Mouse (Mus musculus): ENCODE measurements around the gene Actr1b.

The Actr1b gene

GRCm38 (mm10) chr1:36714311-36714710, at the start of gene Actr1b:
Actr1b (minus strand) TSS chr1:36714422.
- DNase-seq = no peak

- peak; percentile 81 for DNase-seq
Measured at GRCm38 (mm10) chr1:36761568-36761967, 47.3 kb upstream of the Actr1b start, which contains the start of gene Zap70. Zap70 (plus strand) TSS chr1:36761798.

- DNase-seq = no peak
Measured at GRCm38 (mm10) chr1:36761061-36761460, 46.8 kb upstream of the Actr1b start.

- DNase-seq = no peak
Measured at GRCm38 (mm10) chr1:36760401-36760800, 46.2 kb upstream of the Actr1b start.

- no peak for DNase-seq
Measured at GRCm38 (mm10) chr1:36759076-36759475, 44.9 kb upstream of the Actr1b start.

GRCm38 (mm10) chr1:36758553-36758952, 44.3 kb upstream of the Actr1b start:
- DNase-seq = no peak

GRCm38 (mm10) chr1:36753932-36754675, 39.9 kb upstream of the Actr1b start:
- DNase-seq = no peak

GRCm38 (mm10) chr1:36746452-36746851, 32.2 kb upstream of the Actr1b start:
- DNase-seq = peak; percentile 54

- DNase-seq = no peak
Measured at GRCm38 (mm10) chr1:36745661-36746060, 31.4 kb upstream of the Actr1b start.

GRCm38 (mm10) chr1:36744268-36744944, 30.2 kb upstream of the Actr1b start:
- peak; percentile 87 for DNase-seq

GRCm38 (mm10) chr1:36743046-36743445, 28.8 kb upstream of the Actr1b start:
- DNase-seq = no peak

GRCm38 (mm10) chr1:36739231-36739630, 25.0 kb upstream of the Actr1b start:
- no peak for DNase-seq

GRCm38 (mm10) chr1:36737300-36737699, 23.1 kb upstream of the Actr1b start:
- DNase-seq = peak; percentile 86

GRCm38 (mm10) chr1:36724057-36724431, 9.8 kb upstream of the Actr1b start:
- DNase-seq = no peak

- peak; percentile 22 for DNase-seq
Measured at GRCm38 (mm10) chr1:36723146-36724056, 9.2 kb upstream of the Actr1b start.

- DNase-seq = no peak
Measured at GRCm38 (mm10) chr1:36718786-36719185, 4.6 kb upstream of the Actr1b start.

- no peak for DNase-seq
Measured at GRCm38 (mm10) chr1:36711104-36711503, 3.1 kb downstream of the Actr1b start.

- DNase-seq = peak; percentile 99
Measured at GRCm38 (mm10) chr1:36709854-36710280, 4.4 kb downstream of the Actr1b start, which contains the start of gene 4933424G06Rik. 4933424G06Rik (plus strand) TSS chr1:36710149.

- peak; percentile 60 for DNase-seq
Measured at GRCm38 (mm10) chr1:36709055-36709853, 5.0 kb downstream of the Actr1b start.

GRCm38 (mm10) chr1:36708626-36709025, 5.6 kb downstream of the Actr1b start:
- no peak for DNase-seq

GRCm38 (mm10) chr1:36707797-36708196, 6.4 kb downstream of the Actr1b start:
- no peak for DNase-seq

- DNase-seq = no peak
Measured at GRCm38 (mm10) chr1:36707166-36707565, 7.1 kb downstream of the Actr1b start.

Measured in thymus, postnatal 25 days (tissue).